Mouse (Mus musculus) gastrocnemius, postnatal 14 days (tissue): ENCODE data around the gene Pafah2. TPM values are rescaled to one million over a fixed set of nuclear protein-coding genes. Genes with fewer than 3 reads are reported as not detected.

Experiments used
- DNase-seq: peaks from one replicate; pipeline ENCODE4 v3.0.0; 2021; ENCODE audit warnings: mixed read lengths
- intact Hi-C: fragments of 180-260 bp; cut with DNase I; formaldehyde crosslinking; loops from one replicate; pipeline ENCODE4 v1.15.1; 2025; ENCODE audit warnings: low total_unique reads
- microRNA-seq, 2 experiments: library from miRNA; unstranded; fragments of <30 nt; microRNA quantifications; one replicate each; pipeline ENCODE4 v1.2.0; 2021
- total RNA-seq, 2 experiments: library from RNA; stranded (reverse); gene quantifications; 2 replicates each; pipeline ENCODE4 v1.2.3; 2021

Gene Pafah2
- total RNA-seq, 2 experiments from 2014 or later: 3.2 to 3.4 TPM

GRCm38 (mm10) chr4:134476899-134477298 is 80.8 kb downstream of the Pafah2 start:
- no peak for DNase-seq
- intact Hi-C loops: no loop called here

Small RNA genes within 50 kb of the gene (microRNA-seq; reads per million reads assigned to microRNA genes)
- 1.0 to 1.3 reads per million in 2 experiments for gene Gm23634

Other genes with a start within 250 kb of the Pafah2 start
- 10 to 100 TPM; 31.9 to 49.8 TPM for gene Cep85, start 209.2 kb upstream of the Pafah2 start, total RNA-seq
- not detected for gene Gm7534, start 193.3 kb upstream of the Pafah2 start, total RNA-seq
- under 1 TPM; 0.16 to 0.23 TPM for gene Catsper4, start 168.9 kb upstream of the Pafah2 start, total RNA-seq
- 1 to 10 TPM; 7.5 to 8.9 TPM for gene Cnksr1, start 157.9 kb upstream of the Pafah2 start, total RNA-seq
- gene E130218I03Rik, start 152.7 kb upstream of the Pafah2 start, total RNA-seq: not detected
- 1 to 10 TPM; 4.1 to 4.7 TPM for gene Zfp593, start 150.7 kb upstream of the Pafah2 start, total RNA-seq
- not detected for gene Gm30191, start 149.4 kb upstream of the Pafah2 start, total RNA-seq
- gene Grrp1, start 142.2 kb upstream of the Pafah2 start, total RNA-seq: 1 to 10 TPM; 5.9 to 6.0 TPM
- 1 to 10 TPM; 4.8 to 5.3 TPM for gene Pdik1l, start 108.4 kb upstream of the Pafah2 start, total RNA-seq
- gene Trim63, start 81.2 kb upstream of the Pafah2 start, total RNA-seq: 100 to 1,000 TPM; 103 to 224 TPM
- 1 to 10 TPM in 1 of 2 experiments, under 1 TPM in 1; 0.47 to 6.3 TPM for gene Slc30a2, start 53.1 kb upstream of the Pafah2 start, total RNA-seq
- gene Extl1, start 12.5 kb upstream of the Pafah2 start, total RNA-seq: 10 to 100 TPM; 36.3 to 37.2 TPM
- gene Stmn1, start 72.0 kb downstream of the Pafah2 start, total RNA-seq: 10 to 100 TPM; 29.4 to 37.7 TPM
- 1 to 10 TPM; 3.9 to 5.4 TPM for gene Paqr7, start 100.4 kb downstream of the Pafah2 start, total RNA-seq
- gene Aunip, start 114.7 kb downstream of the Pafah2 start, total RNA-seq: under 1 TPM; 0.29 to 0.86 TPM
- 100 to 1,000 TPM; 113 to 118 TPM for gene Mtfr1l, start 139.1 kb downstream of the Pafah2 start, total RNA-seq
- 10 to 100 TPM; 16.4 to 18.5 TPM for gene Selenon, start 155.8 kb downstream of the Pafah2 start, total RNA-seq